Mouse (Mus musculus): Measurements from ENCODE around the gene Anp32a. TPM values are rescaled to one million over a fixed set of nuclear protein-coding genes. Genes with fewer than 3 reads are reported as not detected.

The Anp32a gene
- polyA plus RNA-seq, 1 experiment from 2014 or later: 63.7 TPM

- Histone ChIP-seq H3K9ac (no peak overlapping the region), H3K36me3 (replicated peaks) (no peaks in the 10 kb centered on the region; the same call in 1 of the 2 replicates), H3K4me1 (replicated peaks) (peaks cover 35% of the 10 kb centered on the region), H3K4me2 (no peak overlapping the region), H3K4me3 (replicated peaks) (no peak overlapping the region), H3K27ac (replicated peaks) (no peak overlapping the region), H3K9me3 (replicated peaks) (no peaks in the 10 kb centered on the region), H3K27me3 (no peaks in the 10 kb centered on the region)
- WGBS (ENCODE audit: insufficient replicate concordance): 22% methylated on average over 6 of the region's 6 CpGs
- ATAC-seq (ENCODE audit: insufficient read depth): peak; percentile 76
Measured at GRCm38 (mm10) chr9:62385062-62385461, 44.0 kb downstream of the Anp32a start.

- H3K4me2 ChIP-seq: no peak overlapping the region
- no peak for ATAC-seq (ENCODE audit: insufficient read depth)
- no peaks in the 10 kb centered on the region for H3K9me3 ChIP-seq (replicated peaks)
- no peak overlapping the region for H3K27ac ChIP-seq (replicated peaks)
- no peaks in the 10 kb centered on the region for H3K36me3 ChIP-seq (replicated peaks)
- H3K4me3 ChIP-seq (replicated peaks): no peak overlapping the region
- H3K27me3 ChIP-seq: no peaks in the 10 kb centered on the region
- WGBS (ENCODE audit: insufficient replicate concordance): 68% methylated on average over 4 of the region's 4 CpGs
- peaks cover 27% of the 10 kb centered on the region for H3K4me1 ChIP-seq (replicated peaks)
- H3K9ac ChIP-seq: no peak overlapping the region
Measured at GRCm38 (mm10) chr9:62385727-62386518, 44.8 kb downstream of the Anp32a start.

- H3K9me3 ChIP-seq (replicated peaks): no peaks in the 10 kb centered on the region
- H3K4me1 ChIP-seq (replicated peaks): peaks cover 16% of the 10 kb centered on the region
- no peak overlapping the region for H3K9ac ChIP-seq
- WGBS (ENCODE audit: insufficient replicate concordance): 49% methylated on average over 9 of the region's 9 CpGs
- H3K36me3 ChIP-seq (replicated peaks): no peaks in the 10 kb centered on the region
- H3K4me2 ChIP-seq: no peak overlapping the region
- no peaks in the 10 kb centered on the region for H3K27me3 ChIP-seq
- H3K4me3 ChIP-seq (replicated peaks): no peak overlapping the region
- no peak for ATAC-seq (ENCODE audit: insufficient read depth)
- H3K27ac ChIP-seq (replicated peaks): no peak overlapping the region
Measured at GRCm38 (mm10) chr9:62389735-62390134, 48.6 kb downstream of the Anp32a start.

GRCm38 (mm10) chr9:62393531-62393930 lies 52.4 kb downstream of the Anp32a start:
- no peak for ATAC-seq (ENCODE audit: insufficient read depth)
- no peaks in the 10 kb centered on the region for H3K9me3 ChIP-seq (replicated peaks)
- 24% methylated on average over 2 of the region's 2 CpGs for WGBS (ENCODE audit: insufficient replicate concordance)

GRCm38 (mm10) chr9:62394163-62394562 lies 53.1 kb downstream of the Anp32a start:
- Histone ChIP-seq H3K4me3 (replicated peaks) (no peak overlapping the region), H3K4me2 (no peak overlapping the region), H3K27ac (replicated peaks) (no peak overlapping the region), H3K27me3 (no peaks in the 10 kb centered on the region), H3K9ac (no peak overlapping the region), H3K4me1 (replicated peaks) (no peaks in the 10 kb centered on the region), H3K9me3 (replicated peaks) (no peaks in the 10 kb centered on the region), H3K36me3 (replicated peaks) (no peaks in the 10 kb centered on the region)
- no peak for ATAC-seq (ENCODE audit: insufficient read depth)
- WGBS (ENCODE audit: insufficient replicate concordance): 53% methylated on average over 2 of the region's 2 CpGs

More at GRCm38 (mm10) chr9:62393531-62393930, 52.4 kb downstream of the Anp32a start:
- Histone ChIP-seq H3K27me3 (no peaks in the 10 kb centered on the region), H3K9ac (no peak overlapping the region), H3K4me3 (replicated peaks) (no peak overlapping the region), H3K36me3 (replicated peaks) (no peaks in the 10 kb centered on the region), H3K27ac (replicated peaks) (no peak overlapping the region), H3K4me1 (replicated peaks) (no peaks in the 10 kb centered on the region), H3K4me2 (no peak overlapping the region)

- 32% methylated on average over 11 of the region's 11 CpGs for WGBS (ENCODE audit: insufficient replicate concordance)
- no peak overlapping the region for H3K4me3 ChIP-seq (replicated peaks)
- H3K9me3 ChIP-seq (replicated peaks): no peaks in the 10 kb centered on the region
- H3K4me1 ChIP-seq (replicated peaks): no peaks in the 10 kb centered on the region
- ATAC-seq (ENCODE audit: insufficient read depth): no peak
- no peak overlapping the region for H3K4me2 ChIP-seq
- H3K36me3 ChIP-seq (replicated peaks): no peaks in the 10 kb centered on the region
- no peak overlapping the region for H3K9ac ChIP-seq
- no peak overlapping the region for H3K27ac ChIP-seq (replicated peaks)
- H3K27me3 ChIP-seq: no peaks in the 10 kb centered on the region
Measured at GRCm38 (mm10) chr9:62400531-62401170, 59.6 kb downstream of the Anp32a start.

GRCm38 (mm10) chr9:62401589-62401988 lies 60.5 kb downstream of the Anp32a start:
- 41% methylated on average over 1 of the region's 1 CpGs for whole genome bisulfite sequencing (ENCODE audit: insufficient replicate concordance)
- H3K4me3 ChIP-seq (replicated peaks): no peak overlapping the region

GRCm38 (mm10) chr9:62406423-62407013 lies 65.4 kb downstream of the Anp32a start:
- no peak overlapping the region for H3K4me2 ChIP-seq
- peak; percentile 78 for ATAC-seq (ENCODE audit: insufficient read depth)
- no peak overlapping the region for H3K9ac ChIP-seq
- no peaks in the 10 kb centered on the region for H3K36me3 ChIP-seq (replicated peaks)
- H3K9me3 ChIP-seq (replicated peaks): no peaks in the 10 kb centered on the region; the same call in 1 of the 2 replicates
- H3K27me3 ChIP-seq: no peaks in the 10 kb centered on the region
- H3K4me3 ChIP-seq (replicated peaks): no peak overlapping the region
- peak overlapping the region; percentile 74 for H3K27ac ChIP-seq (replicated peaks)
- WGBS (ENCODE audit: insufficient replicate concordance): 38% methylated on average over 7 of the region's 7 CpGs
- H3K4me1 ChIP-seq (replicated peaks): peaks cover 18% of the 10 kb centered on the region

More at GRCm38 (mm10) chr9:62401589-62401988, 60.5 kb downstream of the Anp32a start:
- no peaks in the 10 kb centered on the region for H3K9me3 ChIP-seq (replicated peaks)
- no peaks in the 10 kb centered on the region for H3K36me3 ChIP-seq (replicated peaks)
- no peak overlapping the region for H3K27ac ChIP-seq (replicated peaks)
- H3K9ac ChIP-seq: no peak overlapping the region
- peaks cover 4% of the 10 kb centered on the region; the same call in 1 of the 2 replicates for H3K4me1 ChIP-seq (replicated peaks)
- ATAC-seq (ENCODE audit: insufficient read depth): no peak
- no peak overlapping the region for H3K4me2 ChIP-seq
- no peaks in the 10 kb centered on the region for H3K27me3 ChIP-seq

- no peak overlapping the region for H3K27ac ChIP-seq (replicated peaks)
Measured at GRCm38 (mm10) chr9:62407357-62408146, 66.5 kb downstream of the Anp32a start.

GRCm38 (mm10) chr9:62418742-62419141 lies 77.6 kb downstream of the Anp32a start:
- no peak overlapping the region for H3K4me2 ChIP-seq
- H3K27ac ChIP-seq (replicated peaks): no peak overlapping the region
- H3K27me3 ChIP-seq: no peaks in the 10 kb centered on the region
- no peaks in the 10 kb centered on the region for H3K36me3 ChIP-seq (replicated peaks)
- H3K9me3 ChIP-seq (replicated peaks): no peaks in the 10 kb centered on the region
- no peak overlapping the region for H3K4me3 ChIP-seq (replicated peaks)
- peaks cover 31% of the 10 kb centered on the region for H3K4me1 ChIP-seq (replicated peaks)
- H3K9ac ChIP-seq: no peak overlapping the region
- no peak for ATAC-seq (ENCODE audit: insufficient read depth)
- WGBS (ENCODE audit: insufficient replicate concordance): 52% methylated on average over 5 of the region's 5 CpGs

More at GRCm38 (mm10) chr9:62407357-62408146, 66.5 kb downstream of the Anp32a start:
- peak; percentile 48; the same call in 1 of the 2 replicates for ATAC-seq (ENCODE audit: insufficient read depth)
- H3K9ac ChIP-seq: no peak overlapping the region
- peaks cover 20% of the 10 kb centered on the region for H3K4me1 ChIP-seq (replicated peaks)
- H3K4me2 ChIP-seq: no peak overlapping the region
- no peaks in the 10 kb centered on the region; the same call in 1 of the 2 replicates for H3K9me3 ChIP-seq (replicated peaks)
- WGBS (ENCODE audit: insufficient replicate concordance): 33% methylated on average over 5 of the region's 5 CpGs
- no peaks in the 10 kb centered on the region for H3K27me3 ChIP-seq
- no peak overlapping the region for H3K4me3 ChIP-seq (replicated peaks)
- H3K36me3 ChIP-seq (replicated peaks): no peaks in the 10 kb centered on the region

All from liver, embryonic 15.5 days (tissue).